Mouse (Mus musculus) adrenal gland (tissue): ENCODE data around the gene Gm15128.
"Not testable (repeated sequence)": the region's sequence is repeated elsewhere in the genome, so short reads cannot be mapped to it uniquely, and the experiment has no call there.

ENCODE experiments used
- intact Hi-C: fragments of 180-260 bp; cut with DNase I; formaldehyde crosslinking; loops from one replicate; pipeline ENCODE4 v1.15.1; 2025
- long read RNA-seq, 2 experiments: library from polyadenylated mRNA; unstranded; transcript quantifications; one replicate each; pipeline ENCODE4 v2.0.0; 2020; ENCODE audit warnings: borderline replicate concordance in 1 of 2; ENCODE audit not compliant: insufficient replicate concordance in 1 of 2

The Gm15128 gene
- long read RNA-seq, experiment 1: 0 reads
- long read RNA-seq, experiment 2: 0 reads

GRCm38 (mm10) chrX:147765691-147766090, at the start of gene Gm15128:
Gene Gm15128 (plus strand): TSS chrX:147765991.
- intact Hi-C loops: not testable (repeated sequence)
